Mouse (Mus musculus) frontal cortex, adult (tissue): ENCODE results near the gene Relch.
A peak's percentile ranks its signal among the peaks of the same experiment; 100 is the strongest.

ENCODE experiments used
- ATAC-seq: cut with Nextera tagmentation; 2 replicates; pipeline ENCODE4 v1.9.2; 2017; ENCODE audit warnings: mild to moderate bottlenecking, moderate library complexity, mixed read lengths; ENCODE audit not compliant: low TSS enrichment

Gene Relch

GRCm38 (mm10) chr1:105790103-105790502 is 126.4 kb downstream of the Relch start:
- ATAC-seq = 0 out of 2 replicates have a peak, but pooled peaks have one; percentile 42

DNA sequence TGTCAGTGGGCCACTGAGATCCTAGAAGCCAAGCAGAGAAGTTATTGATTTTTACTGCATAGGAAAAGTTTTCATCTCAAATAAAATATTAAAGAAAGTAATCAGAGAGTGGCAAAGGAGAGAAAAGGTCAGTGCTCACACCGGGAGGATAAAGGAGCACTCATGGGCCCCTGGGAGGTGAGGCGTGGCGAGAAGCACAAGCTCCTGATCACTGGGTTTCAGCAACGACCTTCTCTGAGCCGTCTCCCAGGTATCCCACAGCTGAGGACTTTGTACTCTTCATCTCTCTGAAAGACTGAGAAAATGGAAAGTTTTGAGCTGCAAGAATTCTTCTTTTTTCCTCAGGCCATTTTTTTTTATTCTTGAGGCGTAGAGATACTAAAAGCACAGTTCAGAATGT is 131.0 kb downstream of the Relch start:
- no peak for ATAC-seq

GRCm38 (mm10) chr1:105795705-105796104 is 132.0 kb downstream of the Relch start:
- ATAC-seq = peak; percentile 53; the same call in 1 of the 2 replicates

DNA sequence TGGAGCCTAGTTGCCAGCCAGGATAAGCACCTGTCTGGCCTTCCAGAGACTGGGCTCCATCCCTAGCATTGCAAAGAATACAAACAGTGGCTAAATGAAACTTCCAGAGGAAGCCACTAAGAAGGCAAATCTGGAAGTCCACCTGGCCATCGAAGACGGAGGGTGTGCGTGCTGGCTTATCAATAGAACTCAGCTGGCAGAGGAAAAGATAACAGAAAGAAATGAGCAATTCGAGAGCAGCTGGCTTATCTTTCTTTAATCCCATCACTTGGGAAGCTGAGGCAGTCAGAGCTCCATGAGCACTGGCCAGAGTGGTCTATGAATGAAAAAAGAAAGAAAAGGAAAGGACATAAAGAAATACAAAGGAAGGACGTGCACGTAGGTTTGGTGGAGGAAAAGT is 136.9 kb downstream of the Relch start:
- no peak for ATAC-seq

DNA sequence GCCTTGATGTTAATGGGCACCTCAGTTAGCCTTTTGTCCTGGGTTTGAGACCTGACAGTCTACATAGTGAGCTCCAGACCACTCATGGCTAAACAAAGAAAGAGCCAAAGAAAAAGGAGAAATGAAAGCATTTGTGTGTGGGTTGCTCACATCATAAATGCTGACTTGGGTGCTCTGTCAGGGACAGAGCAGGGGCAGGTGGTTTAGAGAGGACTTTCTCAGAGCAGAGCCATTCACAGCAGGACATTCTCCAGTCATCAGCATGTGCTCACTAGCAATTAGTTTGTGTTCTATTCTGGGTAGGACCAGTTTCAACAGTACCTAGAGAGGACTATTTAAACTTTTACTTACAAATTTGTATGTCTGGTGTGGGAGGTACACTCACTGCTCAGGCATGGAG is 137.6 kb downstream of the Relch start:
- ATAC-seq = peak; percentile 45

DNA sequence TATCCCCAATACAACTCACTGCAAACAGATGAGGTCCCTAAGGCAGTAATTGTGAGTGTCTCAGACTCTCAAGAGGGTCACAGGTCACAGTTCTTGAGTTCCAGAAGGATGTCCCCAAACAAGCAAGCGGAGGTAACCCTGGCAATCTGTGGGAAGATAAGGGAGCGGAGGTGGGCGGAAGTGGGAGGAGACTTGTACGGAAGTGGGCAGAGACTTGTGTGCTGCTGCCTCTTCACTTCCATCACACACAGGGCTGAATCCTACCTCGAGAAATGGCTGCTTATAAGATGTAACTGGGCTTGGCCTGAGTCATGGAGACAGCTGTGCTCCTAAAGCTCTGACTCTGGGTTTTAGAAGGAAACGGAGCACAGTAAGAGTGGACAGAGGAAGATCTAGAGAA is 139.3 kb downstream of the Relch start:
- ATAC-seq = no peak

- ATAC-seq = no peak
Observed at GRCm38 (mm10) chr1:105804285-105804684, 140.6 kb downstream of the Relch start.
